Mouse (Mus musculus) spleen, adult 10 weeks (tissue): ENCODE data around the gene Gm20605. TPM values are rescaled to one million over a fixed set of nuclear protein-coding genes. Genes with fewer than 3 reads are reported as not detected.

ENCODE experiments used
- polyA plus RNA-seq: library from polyadenylated mRNA; stranded (reverse); fragments of 350-450 nt; fragmentation: Illumina TruSeq; extraction: RNeasy Lipid Tissue Mini Kit (QIAGEN cat#74804); gene quantifications from one replicate; pipeline ENCODE4 v1.2.3, GENCODE M21; 2015; ENCODE audit warnings: low replicate concordance; ENCODE audit not compliant: insufficient read depth

The Gm20605 gene
- 19.4 TPM for polyA plus RNA-seq

DNA sequence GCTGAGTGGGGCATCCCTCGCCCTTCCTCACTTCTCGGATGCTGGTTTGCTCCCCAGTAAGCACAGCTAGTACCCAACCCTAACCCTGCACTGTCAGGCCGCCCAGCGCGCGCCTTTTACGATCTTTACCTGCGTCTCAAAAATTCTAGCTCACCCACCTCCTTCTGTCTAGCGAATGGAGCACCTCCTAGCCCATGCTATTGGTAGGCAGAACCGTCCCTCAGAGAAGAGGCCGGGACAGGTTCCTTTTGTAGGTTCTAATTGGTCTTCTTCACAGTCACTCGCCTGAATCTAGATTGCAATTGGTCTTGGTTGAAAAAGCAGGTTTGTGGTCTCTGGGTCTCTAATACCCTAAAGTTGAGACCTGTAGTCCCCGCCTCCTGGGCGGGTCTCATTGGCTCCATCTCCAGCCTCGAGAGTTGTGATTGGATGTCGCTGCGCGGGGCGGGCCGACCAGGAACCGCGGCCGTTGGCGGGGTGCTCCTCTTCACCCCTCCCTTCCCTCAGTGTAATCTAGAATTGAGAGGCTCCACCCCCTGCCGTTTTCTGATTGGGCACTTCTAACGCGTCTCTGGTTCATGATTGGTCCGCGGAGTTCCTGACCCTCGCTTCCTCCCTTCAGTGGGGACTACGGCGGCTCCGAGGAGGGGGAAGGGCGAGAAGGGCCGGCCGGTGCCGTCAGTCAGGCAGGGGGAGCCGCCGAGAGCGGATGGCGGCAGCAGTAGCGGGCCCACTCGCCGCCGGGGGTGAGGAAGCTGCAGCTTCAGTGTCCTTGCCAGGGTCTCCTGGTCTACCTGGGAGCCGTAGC lies at the start of gene Gm20605, which contains the start of the genes Fbxo24 and Lrch4:
Gene Gm20605, plus strand, starts transcription at position 678 of the 808 bp plus-strand sequence.
Gene Fbxo24, minus strand, starts transcription at position 505 of the 808 bp plus-strand sequence.
Gene Lrch4, plus strand, starts transcription at position 624 of the 808 bp plus-strand sequence.

GRCm38 (mm10) chr5:137600619-137601364 lies 28.2 kb upstream of the Gm20605 start, which contains the start of gene Mospd3:
Gene Mospd3 (minus strand): TSS chr5:137601058.

GRCm38 (mm10) chr5:137613550-137613949 lies 15.4 kb upstream of the Gm20605 start, which contains the start of gene Pcolce:
Gene Pcolce (minus strand): TSS chr5:137613784.

GRCm38 (mm10) chr5:137641054-137641453 lies 12.1 kb downstream of the Gm20605 start, which contains the start of gene Sap25:
Gene Sap25 (plus strand): TSS chr5:137641334.

GRCm38 (mm10) chr5:137645652-137646091 lies 16.7 kb downstream of the Gm20605 start, which contains the start of gene Irs3:
Gene Irs3 (minus strand): TSS chr5:137645714.

DNA sequence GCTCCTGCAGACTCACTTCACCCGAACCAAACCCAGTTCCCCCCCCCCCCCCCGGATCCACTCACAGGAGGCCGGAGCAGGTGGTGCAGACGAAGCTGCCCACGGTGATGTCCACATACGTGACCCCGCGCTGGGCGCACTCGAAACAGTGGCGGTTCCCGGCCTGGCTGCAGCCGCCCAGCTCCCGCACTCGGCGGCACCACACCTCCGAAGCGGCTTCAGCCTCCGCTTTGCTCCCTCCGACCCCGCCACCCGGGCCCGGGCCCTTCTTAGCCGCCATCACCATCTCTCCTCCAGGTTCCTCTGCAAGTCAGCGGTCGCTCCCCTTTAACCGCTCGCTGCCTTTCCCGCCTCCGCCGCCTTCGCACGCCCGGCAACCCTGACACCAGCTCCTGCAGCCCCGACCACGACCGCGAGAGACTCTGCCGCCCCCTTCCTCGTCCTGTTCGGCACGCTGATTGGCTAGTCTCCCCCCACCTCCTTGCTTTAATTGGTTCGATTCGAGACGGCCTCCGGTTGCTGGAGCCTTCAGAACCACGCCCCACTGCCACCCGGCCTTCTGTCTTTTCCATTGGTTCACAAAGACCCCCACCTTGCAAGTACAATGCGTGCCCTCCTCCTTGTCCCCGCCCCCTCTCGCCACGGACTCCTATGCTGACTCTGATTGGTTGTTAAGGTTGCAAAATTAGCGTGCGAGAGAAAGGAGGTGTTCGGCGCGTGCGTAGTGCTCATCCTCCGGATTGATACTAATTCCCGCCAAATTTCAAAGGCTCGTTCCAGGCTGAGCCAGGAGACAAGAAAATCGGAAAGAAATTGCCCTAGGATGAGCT lies 55.5 kb downstream of the Gm20605 start, which contains the start of gene Agfg2:
Gene Agfg2, minus strand, starts transcription at position 433 of the 830 bp plus-strand sequence.

Other genes starting within 250 kb of the Gm20605 start
- gene Zan, start 152.1 kb upstream of the Gm20605 start, polyA plus RNA-seq, result not detected
- 5.8 TPM for gene Pop7, start 126.7 kb upstream of the Gm20605 start, polyA plus RNA-seq
- 17.4 TPM for gene Gigyf1, start 110.6 kb upstream of the Gm20605 start, polyA plus RNA-seq
- gene Epo, start 95.9 kb upstream of the Gm20605 start, polyA plus RNA-seq, result not detected
- 75.7 TPM for gene Gnb2, start 95.7 kb upstream of the Gm20605 start, polyA plus RNA-seq
- gene Actl6b, start 75.7 kb upstream of the Gm20605 start, polyA plus RNA-seq, result not detected
- gene Tfr2, start 59.3 kb upstream of the Gm20605 start, polyA plus RNA-seq, result 0.90 TPM
- gene Mospd3, start 28.1 kb upstream of the Gm20605 start, polyA plus RNA-seq, result 12.5 TPM
- gene Pcolce, start 15.4 kb upstream of the Gm20605 start, polyA plus RNA-seq, result 39.5 TPM
- not detected for gene Fbxo24, start 173 bp upstream of the Gm20605 start, polyA plus RNA-seq
- 29.7 TPM for gene Lrch4, start 54 bp upstream of the Gm20605 start, polyA plus RNA-seq
- 45.6 TPM for gene Sap25, start 12.2 kb downstream of the Gm20605 start, polyA plus RNA-seq
- 0.64 TPM for gene Irs3, start 16.5 kb downstream of the Gm20605 start, polyA plus RNA-seq
- gene Agfg2, start 55.6 kb downstream of the Gm20605 start, polyA plus RNA-seq, result 8.7 TPM
- gene Nyap1, start 112.4 kb downstream of the Gm20605 start, polyA plus RNA-seq, result 0.19 TPM
- gene Tsc22d4, start 116.6 kb downstream of the Gm20605 start, polyA plus RNA-seq, result 31.3 TPM
- gene Ppp1r35, start 149.7 kb downstream of the Gm20605 start, polyA plus RNA-seq, result 5.9 TPM
- 37.2 TPM for gene Mepce, start 158.5 kb downstream of the Gm20605 start, polyA plus RNA-seq
- gene Zcwpw1, start 158.6 kb downstream of the Gm20605 start, polyA plus RNA-seq, result 34.2 TPM
- 50.0 TPM for gene Pilra, start 207.1 kb downstream of the Gm20605 start, polyA plus RNA-seq
- 59.4 TPM for gene Pilrb1, start 228.9 kb downstream of the Gm20605 start, polyA plus RNA-seq
- 53.7 TPM for gene Pilrb2, start 242.6 kb downstream of the Gm20605 start, polyA plus RNA-seq